Mouse (Mus musculus) CH12.LX (cell line): ENCODE results near the gene Ebi3. TPM values are rescaled to one million over a fixed set of nuclear protein-coding genes. Genes with fewer than 3 reads are reported as not detected.

Source experiments
- DNase-seq: peaks from one replicate; pipeline ENCODE4 v3.0.0-alpha.2; 2013; ENCODE audit errors: extremely low read depth
- H3K27ac ChIP-seq: 2 replicates; pipeline ENCODE4 v1.5.1; 2012; ENCODE audit warnings: low read depth, mild to moderate bottlenecking, control low read depth, moderate library complexity; ENCODE audit not compliant: insufficient read depth
- H3K27me3 ChIP-seq: replicated peaks from 2 replicates; pipeline ENCODE3; 2012; ENCODE audit warnings: inconsistent platforms
- H3K36me3 ChIP-seq, 2 experiments: replicated peaks in 1 of 2; 2 replicates each; pipeline versions ENCODE3 to v1.6.1; 2012; ENCODE audit warnings: inconsistent platforms in 1 of 2, low read length in 1 of 2, mild to moderate bottlenecking in 1 of 2, mixed read lengths in 1 of 2, moderate library complexity in 1 of 2; ENCODE audit not compliant: control insufficient read depth in 1 of 2, insufficient read depth in 1 of 2
- H3K4me1 ChIP-seq, 2 experiments: 2 replicates each; pipeline ENCODE4 v1.6.1; 2012; ENCODE audit warnings: inconsistent platforms in 1 of 2, moderate library complexity in 1 of 2; ENCODE audit not compliant: insufficient read depth in 2 of 2, control insufficient read depth in 1 of 2
- H3K4me2 ChIP-seq: 2 replicates; pipeline ENCODE4 v1.6.1; 2012; ENCODE audit warnings: low read depth, mild to moderate bottlenecking, control low read depth; ENCODE audit not compliant: poor library complexity, insufficient read depth, severe bottlenecking
- H3K4me3 ChIP-seq, 3 experiments: fragments of 150-350 bp in 1 of 3; sonication (generic) in 1 of 3; replicated peaks in 1 of 3; 2 replicates each; pipeline versions ENCODE3 to v1.5.1; 2011 to 2012; ENCODE audit warnings: low read depth in 2 of 3, low read length in 2 of 3, mild to moderate bottlenecking in 2 of 3, moderate library complexity in 2 of 3, control low read depth in 1 of 3, improper control_type of control experiment in 1 of 3, inconsistent platforms in 1 of 3, mixed read lengths in 1 of 3; ENCODE audit not compliant: poor library complexity in 1 of 3
- H3K79me2 ChIP-seq: replicated peaks from 2 replicates; pipeline ENCODE4 v1.6.1; 2012; ENCODE audit warnings: mild to moderate bottlenecking, moderate library complexity; ENCODE audit not compliant: control insufficient read depth, poor library complexity, insufficient read depth, severe bottlenecking; ENCODE audit errors: extremely low read depth
- H3K9ac ChIP-seq: 2 replicates; pipeline ENCODE4 v1.6.1; 2012; ENCODE audit warnings: low read depth, mild to moderate bottlenecking, control low read depth, moderate library complexity; ENCODE audit not compliant: insufficient read depth
- H3K9me3 ChIP-seq: replicated peaks from 2 replicates; pipeline ENCODE3; 2012; ENCODE audit warnings: low read length, inconsistent platforms, mixed read lengths
- CHD1 ChIP-seq: IDR thresholded peaks from 2 replicates; pipeline ENCODE4 v1.6.1; 2012; ENCODE audit warnings: low read depth, low read length, improper control_type of control experiment, inconsistent platforms
- CHD2 ChIP-seq: IDR thresholded peaks from 2 replicates; pipeline ENCODE4 v1.6.1; 2011; ENCODE audit warnings: low read length, improper control_type of control experiment
- CTCF ChIP-seq, 2 experiments: IDR thresholded peaks in 1 of 2; conservative IDR thresholded peaks in 1 of 2; 2 replicates each; pipeline ENCODE4 v1.5.1; 2011 to 2012; ENCODE audit warnings: low read depth in 2 of 2, low read length in 2 of 2, improper control_type of control experiment in 1 of 2, inconsistent platforms in 1 of 2, mild to moderate bottlenecking in 1 of 2, moderate library complexity in 1 of 2
- E2F4 ChIP-seq: IDR thresholded peaks from 2 replicates; pipeline ENCODE4 v1.6.1; 2011; ENCODE audit warnings: low read depth, low read length, improper control_type of control experiment; ENCODE audit not compliant: insufficient replicate concordance
- ELF1 ChIP-seq: IDR thresholded peaks from 2 replicates; pipeline ENCODE4 v1.6.1; 2014; ENCODE audit warnings: low read depth, mild to moderate bottlenecking, inconsistent platforms, low read length, improper control_type of control experiment
- EP300 ChIP-seq: IDR thresholded peaks from 2 replicates; pipeline ENCODE4 v1.6.1; 2011; ENCODE audit warnings: low read length, improper control_type of control experiment
- GABPA ChIP-seq: IDR thresholded peaks from 2 replicates; pipeline ENCODE4 v1.6.1; 2012; ENCODE audit warnings: low read depth, low read length, improper control_type of control experiment, inconsistent platforms; ENCODE audit not compliant: insufficient replicate concordance
- MXI1 ChIP-seq: IDR thresholded peaks from 2 replicates; pipeline ENCODE4 v1.6.1; 2011; ENCODE audit warnings: mild to moderate bottlenecking, low read depth, low read length, improper control_type of control experiment
- MYC ChIP-seq: IDR thresholded peaks from 2 replicates; pipeline ENCODE4 v1.6.1; 2011; ENCODE audit warnings: low read depth, mild to moderate bottlenecking, improper control_type of control experiment, low read length
- NRF1 ChIP-seq: IDR thresholded peaks from 2 replicates; pipeline ENCODE4 v1.6.1; 2014; ENCODE audit warnings: low read depth, mild to moderate bottlenecking, inconsistent platforms, low read length, improper control_type of control experiment, moderate library complexity
- RAD21 ChIP-seq: IDR thresholded peaks from 2 replicates; pipeline ENCODE4 v1.6.1; 2011; ENCODE audit warnings: low read depth, mild to moderate bottlenecking, low read length, improper control_type of control experiment, moderate library complexity
- RCOR1 ChIP-seq: conservative IDR thresholded peaks from 2 replicates; pipeline ENCODE4 v1.6.1; 2012; ENCODE audit warnings: low read depth, mild to moderate bottlenecking, inconsistent platforms, low read length, improper control_type of control experiment
- dilution Hi-C: fragments of 300-500 bp; cut with MboI; formaldehyde crosslinking; loops from 2 replicates; pipeline ENCODE4 v1.14.3; 2020; ENCODE audit warnings: low sequenced_read_pairs; ENCODE audit not compliant: extremely low pct_unique_long_range_greater_than_20kb, extremely low pct_ligation_motif_present
- in situ Hi-C: fragments of 300-500 bp; cut with MboI; formaldehyde crosslinking; loops from 3 replicates; pipeline ENCODE4 v1.14.3; 2019; ENCODE audit warnings: low sequenced_read_pairs, low pct_ligation_motif_present, low pct_unique_long_range_greater_than_20kb, mixed read lengths
- polyA plus RNA-seq: library from polyadenylated mRNA; unstranded; fragments of >175 nt; gene quantifications from 2 replicates; pipeline ENCODE4 v1.2.1, GENCODE M21; 2012; ENCODE audit warnings: low read depth; ENCODE audit not compliant: insufficient read length
- total RNA-seq, 2 experiments: library from RNA; depleted of rRNA; stranded (reverse); fragments of 300-350 nt in 1 of 2; fragments of >200 nt in 1 of 2; gene quantifications; 2 replicates each; pipeline ENCODE4 v1.2.3; 2012 to 2014

The Ebi3 gene
- total and polyA plus RNA-seq, 3 experiments: 60.3 to 207 (median 105) TPM

DNA sequence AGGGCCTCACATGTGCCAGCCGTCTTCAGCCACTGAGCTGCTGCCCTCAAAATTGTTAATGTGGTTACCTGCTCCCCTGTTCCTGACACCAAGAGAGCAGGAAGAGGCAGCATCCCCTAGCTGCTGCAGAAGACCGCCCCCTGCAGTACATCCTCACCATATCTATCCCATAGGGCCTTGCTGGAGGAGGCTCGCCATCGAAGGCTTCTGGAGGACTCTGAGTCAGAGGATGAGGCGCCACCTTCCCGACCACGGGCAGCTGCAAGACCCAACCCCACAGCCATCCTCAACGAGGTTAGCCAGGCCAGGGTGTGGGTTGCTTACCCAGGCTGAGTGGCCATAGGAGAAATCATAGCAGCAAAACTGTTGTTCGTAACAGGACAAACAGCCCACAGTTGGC, 12.6 kb downstream of the Ebi3 start:
- Histone ChIP-seq H3K36me3 (peaks cover 54 to 93% of the 10 kb centered on the region in 2 experiments), H3K4me2 (no peak overlapping the region), H3K9me3 (no peaks in the 10 kb centered on the region), H3K4me3 (no peak overlapping the region), H3K27me3 (no peaks in the 10 kb centered on the region), H3K27ac (no peak overlapping the region), H3K4me1 (peaks cover 15 to 35% of the 10 kb centered on the region in 2 experiments)
- dilution Hi-C loops: no loop called here
- in situ Hi-C loops: no loop called here
- no peak for TF ChIP-seq EP300
- TF ChIP-seq CTCF (conservative IDR thresholded peaks at IDR 0.05 in 1 of 2, IDR thresholded peaks at IDR 0.05 in 1 of 2; ENCODE audit: low read depth in 2 of 2, low read length in 2 of 2): 0 out of 4 replicates have a peak, but pooled peaks of 1 of the 2 experiments have one; percentile 16
- peak; percentile 5; the same call in 1 of the 2 replicates for TF ChIP-seq RAD21
- TF ChIP-seq, all 38 proteins: peak for 2
- DNase-seq: no peak
- Histone ChIP-seq H3K79me2 (peaks cover 2% of the 10 kb centered on the region; the same call in 1 of the 2 replicates), H3K9ac (no peak overlapping the region)

DNA sequence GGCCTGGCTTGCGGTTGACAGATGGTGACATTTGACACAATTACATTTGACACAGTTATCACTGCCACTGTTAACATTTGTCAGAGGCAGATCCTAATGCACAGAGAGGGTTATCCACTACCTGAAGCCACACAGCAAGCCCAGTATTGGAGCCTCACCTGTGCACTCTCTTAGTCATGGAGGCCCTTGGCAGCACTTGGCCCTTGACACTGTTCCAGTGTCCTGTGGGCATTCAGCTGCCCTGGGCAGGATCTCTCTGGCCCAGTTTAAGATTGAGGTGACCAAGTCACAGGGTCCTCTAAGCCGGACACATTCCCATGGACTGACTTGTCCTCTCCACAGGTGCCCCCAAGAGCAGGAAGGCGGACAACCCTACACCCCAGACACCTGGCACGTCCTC, 14.7 kb downstream of the Ebi3 start:
- no peak for DNase-seq
- dilution Hi-C loops: no loop called here
- Histone ChIP-seq H3K4me1 (peaks cover 0 to 16% of the 10 kb centered on the region in 2 experiments; a peak in 3 of 4 replicates), H3K36me3 (peaks cover 39 to 78% of the 10 kb centered on the region in 2 experiments), H3K27me3 (no peaks in the 10 kb centered on the region), H3K27ac (no peak overlapping the region), H3K79me2 (no peaks in the 10 kb centered on the region), H3K9me3 (no peaks in the 10 kb centered on the region), H3K9ac (no peak overlapping the region), H3K4me3 (no peak overlapping the region), H3K4me2 (no peak overlapping the region)
- TF ChIP-seq CHD2: no peak
- in situ Hi-C loops: no loop called here

DNA sequence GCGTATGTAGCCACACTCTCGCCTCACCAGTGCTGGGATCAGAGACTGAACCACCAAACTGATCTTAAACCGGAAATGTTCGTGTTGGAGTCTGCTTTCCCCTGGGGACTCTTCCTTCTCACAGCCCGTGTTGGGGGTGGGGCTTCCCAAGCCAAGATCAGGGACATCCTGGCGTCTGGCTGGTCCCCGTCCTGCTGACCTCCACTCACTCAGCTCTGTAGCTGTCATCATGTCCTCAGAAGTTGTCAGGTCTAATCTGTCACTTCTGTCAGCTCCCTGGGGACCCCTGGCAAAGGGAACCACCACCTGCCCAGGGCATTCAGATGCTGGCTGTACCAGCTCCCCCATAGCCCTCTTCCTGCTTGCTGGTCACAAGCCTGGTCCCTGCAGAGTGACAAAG, 15.8 kb downstream of the Ebi3 start:
- Histone ChIP-seq H3K27me3 (no peaks in the 10 kb centered on the region), H3K4me3 (no peak overlapping the region), H3K36me3 (peaks cover 33 to 70% of the 10 kb centered on the region in 2 experiments), H3K9me3 (no peaks in the 10 kb centered on the region), H3K27ac (no peak overlapping the region), H3K4me2 (no peak overlapping the region), H3K4me1 (peaks cover 0 to 16% of the 10 kb centered on the region in 2 experiments; a peak in 3 of 4 replicates), H3K79me2 (no peaks in the 10 kb centered on the region), H3K9ac (no peak overlapping the region)
- in situ Hi-C loops: no loop called here
- TF ChIP-seq CHD1 (no peak), RAD21 (no peak), MXI1 (no peak), E2F4 (no peak), GABPA (no peak), RCOR1 (no peak), MYC (no peak), ELF1 (no peak), NRF1 (no peak)
- no peak for DNase-seq
- dilution Hi-C loops: no loop called here
